Mouse (Mus musculus): ENCODE results near the gene Ucp2. TPM values are rescaled to one million over a fixed set of nuclear protein-coding genes. Genes with fewer than 3 reads are reported as not detected.

Ucp2 gene
- polyA plus RNA-seq, 1 experiment, result 550 TPM

GRCm38 (mm10) chr7:100544437-100544836 is 51.3 kb downstream of the Ucp2 start:
- WGBS, result 9% methylated on average over 1 of the region's 1 CpGs
- no peak for DNase-seq (ENCODE audit: low read depth, low spot score)

DNA sequence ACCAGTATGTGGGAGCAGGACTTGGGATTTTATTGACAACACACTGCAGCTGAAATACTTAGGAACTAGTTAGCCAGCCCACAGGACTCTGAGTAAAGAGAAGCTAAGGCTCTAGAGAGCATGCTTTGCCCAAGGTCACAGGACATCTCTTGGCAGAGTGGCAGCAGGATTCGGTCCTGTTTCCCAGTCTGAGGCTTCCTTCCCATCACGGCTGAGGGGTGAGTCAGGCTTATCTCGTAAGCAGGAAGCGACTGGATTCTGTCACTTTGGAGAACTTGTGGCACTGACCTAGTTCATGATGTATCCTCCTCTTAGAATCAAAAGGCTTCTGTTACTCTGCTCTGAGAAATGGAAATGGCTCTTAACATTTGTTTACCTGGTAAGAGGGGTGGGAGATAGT is 54.5 kb downstream of the Ucp2 start:
- WGBS, result 49% methylated on average over 4 of the region's 4 CpGs
- DNase-seq (ENCODE audit: low read depth, low spot score), result no peak

DNA sequence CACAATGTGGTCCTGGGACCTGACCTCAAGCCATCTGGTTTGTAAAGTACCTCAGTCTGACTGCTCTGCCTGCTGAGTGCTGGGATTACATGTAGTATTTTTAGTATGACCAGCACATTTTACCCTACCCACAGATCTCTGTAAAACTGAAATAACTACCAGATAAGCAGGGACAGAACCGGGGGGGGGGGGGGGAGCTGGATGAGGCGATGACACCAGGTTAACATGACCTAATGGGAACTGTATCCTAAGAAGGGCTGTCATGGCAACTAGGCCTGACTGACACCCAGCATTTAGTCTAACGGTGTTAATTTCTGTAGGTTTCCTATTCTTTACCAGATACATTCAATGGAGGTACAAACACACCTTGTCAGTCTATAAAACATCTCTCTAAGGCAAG is 56.7 kb downstream of the Ucp2 start:
- no peak for DNase-seq (ENCODE audit: low read depth, low spot score)
- WGBS, result 86% methylated on average over 3 of the region's 3 CpGs

DNA sequence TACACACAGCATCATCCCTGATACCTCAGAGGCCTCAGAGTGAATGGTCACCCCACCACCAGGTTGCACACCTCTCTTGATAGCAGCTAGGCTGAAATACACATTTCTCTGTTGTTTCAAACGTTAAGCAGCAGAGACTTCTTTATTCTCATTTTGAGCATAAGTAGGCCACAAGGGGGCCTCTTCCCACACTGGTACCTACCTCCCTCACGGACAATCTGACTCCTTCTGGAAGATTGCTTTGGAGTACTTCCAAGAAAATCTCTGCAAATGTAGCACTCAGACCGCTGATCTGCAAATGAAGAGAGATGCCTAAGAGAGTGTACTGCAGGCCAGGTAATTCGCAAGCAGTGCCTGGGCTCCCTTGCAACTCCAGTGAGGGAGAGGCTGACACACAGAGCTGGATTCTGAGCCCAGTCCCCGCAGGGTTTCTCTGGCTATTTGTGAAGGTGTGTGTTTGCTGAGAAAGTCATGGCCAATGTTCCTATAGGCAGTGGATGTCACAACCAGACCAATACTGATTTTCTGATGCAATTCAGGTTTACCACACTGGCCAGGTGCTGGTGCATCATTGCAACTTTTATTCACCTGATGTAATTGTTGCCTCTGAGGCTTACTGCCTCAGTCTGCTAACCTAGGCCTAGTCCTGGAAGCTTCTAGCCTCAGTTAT is 57.3 kb downstream of the Ucp2 start:
- WGBS, result 42% methylated on average over 5 of the region's 5 CpGs
- DNase-seq (ENCODE audit: low read depth, low spot score), result no peak

Other genes with a start within 250 kb of the Ucp2 start
- 0.36 and 0.42 TPM in 2 replicates for gene P4ha3, start 207.8 kb upstream of the Ucp2 start, polyA plus RNA-seq (2012; rRNA removed)
- gene C2cd3, start 121.1 kb upstream of the Ucp2 start, polyA plus RNA-seq (2012; rRNA removed), result 13.8 and 16.7 TPM in 2 replicates
- gene Ppme1, start 121.0 kb upstream of the Ucp2 start, polyA plus RNA-seq (2012; rRNA removed), result 58.7 and 64.0 TPM in 2 replicates
- 0.19 and 0.60 TPM in 2 replicates for gene Ucp3, start 20.3 kb upstream of the Ucp2 start, polyA plus RNA-seq (2012; rRNA removed)
- 0.51 and 0.74 TPM in 2 replicates for gene Dnajb13, start 21.6 kb downstream of the Ucp2 start, polyA plus RNA-seq (2012; rRNA removed)
- gene Coa4, start 43.7 kb downstream of the Ucp2 start, polyA plus RNA-seq (2012; rRNA removed), result 20.5 and 23.2 TPM in 2 replicates
- 17.2 and 27.5 TPM in 2 replicates for gene Rab6a, start 114.1 kb downstream of the Ucp2 start, polyA plus RNA-seq (2012; rRNA removed)
- gene Mrpl48, start 115.0 kb downstream of the Ucp2 start, polyA plus RNA-seq (2012; rRNA removed), result 15.7 and 19.2 TPM in 2 replicates
- 8.4 and 9.1 TPM in 2 replicates for gene Plekhb1, start 169.1 kb downstream of the Ucp2 start, polyA plus RNA-seq (2012; rRNA removed)
- gene Fam168a, start 213.3 kb downstream of the Ucp2 start, polyA plus RNA-seq (2012; rRNA removed), result 11.3 and 27.5 TPM in 2 replicates

Data from large intestine, adult 2 months (tissue).